Mouse (Mus musculus): ENCODE data around the gene Cacnb3. TPM values are rescaled to one million over a fixed set of nuclear protein-coding genes. Genes with fewer than 3 reads are reported as not detected.

Gene Cacnb3
- polyA plus RNA-seq, 1 experiment from 2014 or later, result 55.7 TPM

DNA sequence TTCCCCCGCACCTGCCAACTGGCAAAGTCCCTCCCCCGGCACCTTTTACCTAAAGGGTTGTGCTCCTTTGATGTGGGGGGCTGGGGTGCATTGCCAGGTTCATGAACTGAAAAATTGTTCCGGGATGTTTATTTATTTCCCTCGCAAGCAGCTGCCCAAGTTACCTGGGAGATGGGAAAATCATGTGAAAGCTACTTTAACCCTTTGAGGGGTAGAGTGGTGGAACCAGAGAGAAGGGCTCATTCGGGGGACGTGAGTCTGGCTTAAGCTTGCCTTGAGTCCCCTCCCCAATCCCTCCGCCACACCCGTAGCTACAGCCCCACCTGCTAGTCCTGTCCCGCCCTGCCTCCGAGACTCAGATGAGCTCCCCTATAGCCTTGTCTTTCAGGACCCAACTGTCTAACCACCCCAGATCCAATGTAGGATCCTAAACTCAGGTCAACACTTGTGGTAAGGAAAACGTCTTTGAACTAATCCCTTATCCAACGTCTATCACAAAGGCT, 20.5 kb upstream of the Cacnb3 start:
- ATAC-seq (ENCODE audit: insufficient number of reproducible peaks, insufficient read depth, low FRiP score, low TSS enrichment, low read depth), result no peak
- H3K9ac ChIP-seq, result peak overlapping the region; percentile 87
- peak overlapping the region; percentile 92 for H3K4me2 ChIP-seq
- peaks cover 36% of the 10 kb centered on the region for H3K4me1 ChIP-seq
- 3% methylated on average over 12 of the region's 12 CpGs for WGBS
- H3K27me3 ChIP-seq, result no peaks in the 10 kb centered on the region
- H3K9me3 ChIP-seq, result no peaks in the 10 kb centered on the region
- peak overlapping the region; percentile 81 for H3K4me3 ChIP-seq
- peaks cover 15% of the 10 kb centered on the region for H3K36me3 ChIP-seq
- peak overlapping the region; percentile 88 for H3K27ac ChIP-seq

DNA sequence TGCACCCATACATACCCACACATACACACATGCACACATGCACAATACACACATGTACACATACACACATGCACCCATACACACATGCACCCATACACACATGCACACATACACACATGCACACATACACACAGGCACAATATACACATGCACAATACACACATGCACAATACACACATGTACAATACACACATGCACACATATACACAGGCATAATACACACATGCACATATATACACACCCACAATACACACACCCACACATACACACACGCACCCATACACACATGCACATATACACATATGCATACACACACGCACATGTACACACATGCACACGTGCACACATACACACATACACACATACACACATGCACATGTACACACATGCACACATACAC, 18.4 kb upstream of the Cacnb3 start:
- Histone ChIP-seq H3K4me1 (peaks cover 38% of the 10 kb centered on the region), H3K4me3 (no peak overlapping the region), H3K9me3 (no peaks in the 10 kb centered on the region), H3K36me3 (no peaks in the 10 kb centered on the region), H3K9ac (no peak overlapping the region), H3K4me2 (no peak overlapping the region), H3K27me3 (peaks cover 7% of the 10 kb centered on the region; the same call in 1 of the 2 replicates), H3K27ac (no peak overlapping the region)
- WGBS, result 91% methylated on average over 3 of the region's 3 CpGs
- no peak for ATAC-seq (ENCODE audit: insufficient number of reproducible peaks, insufficient read depth, low FRiP score, low TSS enrichment, low read depth)

DNA sequence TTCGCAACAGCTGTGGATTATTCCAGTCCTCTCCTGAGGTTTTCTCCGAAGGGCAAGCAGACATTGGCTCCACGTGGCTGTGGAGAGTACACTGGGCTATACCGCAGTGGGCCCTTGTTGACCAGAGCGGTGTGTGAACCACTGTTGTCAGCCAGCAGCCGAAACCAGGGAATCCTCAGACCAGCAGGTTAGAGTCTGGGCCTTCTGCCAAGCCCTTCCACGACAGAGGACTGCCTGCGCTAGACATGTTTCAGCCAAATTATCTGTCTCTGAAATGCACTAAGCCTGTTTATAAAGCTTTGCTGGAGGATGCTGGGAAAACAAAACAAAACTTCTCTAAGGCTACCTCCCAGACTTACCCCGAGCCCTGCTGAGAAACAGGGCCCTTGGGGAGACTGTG, 16.1 kb upstream of the Cacnb3 start:
- 29% methylated on average over 9 of the region's 9 CpGs for WGBS
- Histone ChIP-seq H3K36me3 (no peaks in the 10 kb centered on the region), H3K27ac (peak overlapping the region; percentile 60; the same call in 1 of the 2 replicates), H3K4me3 (no peak overlapping the region), H3K27me3 (peaks cover 7% of the 10 kb centered on the region; the same call in 1 of the 2 replicates), H3K4me2 (no peak overlapping the region), H3K9ac (peak overlapping the region; percentile 32; the same call in 1 of the 2 replicates), H3K9me3 (no peaks in the 10 kb centered on the region), H3K4me1 (peaks cover 24% of the 10 kb centered on the region)
- ATAC-seq (ENCODE audit: insufficient number of reproducible peaks, insufficient read depth, low FRiP score, low TSS enrichment, low read depth), result no peak

DNA sequence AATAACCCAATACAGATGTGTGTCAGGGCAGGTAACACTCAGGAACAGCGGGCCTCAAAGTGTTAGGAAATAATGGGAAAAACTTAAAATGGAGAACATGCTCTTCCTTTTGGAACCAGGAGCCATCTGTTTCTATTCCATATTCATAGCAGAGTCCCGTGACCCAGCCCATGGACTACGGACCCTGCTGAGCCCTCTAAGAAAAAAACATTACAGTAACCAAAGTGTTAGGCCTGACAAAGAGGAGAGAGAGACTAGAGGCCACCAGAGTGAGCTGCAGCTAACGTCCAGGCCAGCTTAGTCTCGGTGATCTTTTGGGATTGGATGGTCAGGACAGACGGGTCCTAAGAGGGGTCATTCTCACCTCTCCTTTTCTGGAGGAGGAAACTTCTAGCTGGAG, 15.7 kb upstream of the Cacnb3 start:
- 36% methylated on average over 6 of the region's 6 CpGs for WGBS
- H3K4me3 ChIP-seq, result no peak overlapping the region
- no peaks in the 10 kb centered on the region for H3K36me3 ChIP-seq
- peaks cover 22% of the 10 kb centered on the region for H3K4me1 ChIP-seq
- H3K27me3 ChIP-seq, result peaks cover 7% of the 10 kb centered on the region; the same call in 1 of the 2 replicates
- H3K4me2 ChIP-seq, result no peak overlapping the region
- ATAC-seq (ENCODE audit: insufficient number of reproducible peaks, insufficient read depth, low FRiP score, low TSS enrichment, low read depth), result no peak
- H3K9ac ChIP-seq, result peak overlapping the region; percentile 32; the same call in 1 of the 2 replicates
- 0 out of 2 replicates have a peak overlapping the region, but pooled peaks have one; percentile 60 for H3K27ac ChIP-seq
- H3K9me3 ChIP-seq, result no peaks in the 10 kb centered on the region

DNA sequence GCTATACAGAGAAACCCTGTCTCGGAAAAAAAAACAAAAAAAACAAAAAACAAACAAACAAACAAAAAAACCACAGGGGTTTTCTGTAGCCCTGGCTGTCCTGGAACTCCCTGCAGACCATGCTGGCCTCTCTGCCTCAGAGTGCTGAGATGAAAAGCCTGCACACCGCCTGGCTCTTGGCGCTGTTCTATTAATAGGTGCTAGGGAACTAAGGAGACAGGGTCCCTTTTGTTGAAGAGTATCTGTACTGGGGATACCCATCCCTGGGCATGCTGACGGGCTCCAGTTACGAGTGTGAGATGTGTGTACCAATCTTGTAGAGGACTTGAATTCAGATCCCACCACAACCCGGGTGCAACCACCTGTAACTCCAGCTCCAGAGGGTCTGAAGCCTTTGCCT, 14.9 kb upstream of the Cacnb3 start:
- Histone ChIP-seq H3K9me3 (no peaks in the 10 kb centered on the region), H3K4me1 (peaks cover 18% of the 10 kb centered on the region), H3K27me3 (peaks cover 7% of the 10 kb centered on the region; the same call in 1 of the 2 replicates), H3K4me2 (no peak overlapping the region), H3K9ac (no peak overlapping the region), H3K27ac (no peak overlapping the region), H3K36me3 (no peaks in the 10 kb centered on the region), H3K4me3 (no peak overlapping the region)
- ATAC-seq (ENCODE audit: insufficient number of reproducible peaks, insufficient read depth, low FRiP score, low TSS enrichment, low read depth), result no peak
- 62% methylated on average over 6 of the region's 6 CpGs for WGBS

DNA sequence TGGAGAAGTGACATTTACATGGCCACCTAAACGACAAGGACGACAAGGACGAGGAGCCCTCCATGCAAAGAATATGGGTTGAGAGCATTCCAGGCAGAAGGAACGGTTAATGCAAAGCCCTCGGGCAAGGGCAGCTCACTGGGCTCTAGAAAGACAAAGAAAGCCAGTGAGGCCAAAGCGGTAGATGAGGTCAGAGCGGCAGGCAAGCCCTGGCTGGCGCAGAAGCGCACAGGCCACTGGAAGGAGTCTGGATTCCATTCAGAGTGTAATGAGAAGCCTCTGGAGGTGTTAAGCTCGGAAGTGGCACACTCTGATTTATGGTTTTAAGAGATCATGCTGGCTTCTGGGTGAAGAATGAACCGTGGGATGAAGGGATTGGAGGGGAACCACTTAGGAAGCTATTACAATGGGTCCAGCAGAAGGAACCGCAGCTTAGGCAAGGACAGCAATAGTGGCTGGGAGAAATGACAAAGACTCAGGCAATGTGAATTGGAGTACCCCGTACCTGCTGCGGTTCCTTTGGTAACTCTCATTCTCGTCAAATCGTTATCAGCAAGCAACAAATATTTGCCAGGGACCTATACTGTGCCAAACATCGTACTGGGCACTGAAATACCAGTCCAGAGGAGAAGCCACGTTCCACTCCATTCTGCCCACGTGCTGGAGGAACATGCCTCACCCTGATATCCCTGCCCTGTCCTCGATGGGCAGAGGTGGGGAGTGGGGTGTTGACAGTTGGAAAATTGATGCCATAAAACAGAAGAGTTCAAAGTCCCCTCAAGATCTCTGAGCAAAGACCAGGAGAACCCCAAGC, 14.1 kb upstream of the Cacnb3 start:
- Histone ChIP-seq H3K27me3 (peaks cover 7% of the 10 kb centered on the region; the same call in 1 of the 2 replicates), H3K4me2 (peak overlapping the region; percentile 46), H3K9me3 (no peaks in the 10 kb centered on the region), H3K9ac (0 out of 2 replicates have a peak overlapping the region, but pooled peaks have one; percentile 46), H3K36me3 (no peaks in the 10 kb centered on the region), H3K27ac (no peak overlapping the region), H3K4me3 (no peak overlapping the region; the same call in 1 of the 2 replicates), H3K4me1 (peaks cover 18% of the 10 kb centered on the region)
- 33% methylated on average over 20 of the region's 20 CpGs for WGBS
- no peak for ATAC-seq (ENCODE audit: insufficient number of reproducible peaks, insufficient read depth, low FRiP score, low TSS enrichment, low read depth)

DNA sequence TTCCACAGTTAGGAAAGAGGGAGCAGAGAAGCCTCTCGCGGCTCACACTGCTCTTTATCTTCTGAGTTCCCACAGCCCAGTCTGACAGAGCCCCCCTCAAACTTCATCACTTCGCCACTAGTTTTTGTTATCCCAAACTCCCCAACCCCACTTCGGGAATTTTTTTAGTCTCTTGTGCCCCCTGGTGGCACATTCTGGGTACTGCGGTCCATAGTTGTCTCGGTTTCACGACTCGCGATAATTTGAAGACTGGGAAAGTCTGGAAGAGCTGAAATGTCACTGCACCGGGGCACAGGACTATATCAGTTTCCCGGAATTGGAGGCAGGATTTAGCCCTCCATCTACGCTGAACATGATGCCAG, 13.5 kb upstream of the Cacnb3 start:
- H3K4me2 ChIP-seq, result peak overlapping the region; percentile 46
- 0 out of 2 replicates have a peak overlapping the region, but pooled peaks have one; percentile 46 for H3K9ac ChIP-seq
- no peak overlapping the region for H3K27ac ChIP-seq
- H3K4me1 ChIP-seq, result peaks cover 19% of the 10 kb centered on the region
- H3K27me3 ChIP-seq, result peaks cover 7% of the 10 kb centered on the region; the same call in 1 of the 2 replicates
- WGBS, result under 1% methylated on average over 12 of the region's 12 CpGs
- H3K36me3 ChIP-seq, result no peaks in the 10 kb centered on the region
- no peak overlapping the region; the same call in 1 of the 2 replicates for H3K4me3 ChIP-seq
- no peak for ATAC-seq (ENCODE audit: insufficient number of reproducible peaks, insufficient read depth, low FRiP score, low TSS enrichment, low read depth)
- H3K9me3 ChIP-seq, result no peaks in the 10 kb centered on the region

DNA sequence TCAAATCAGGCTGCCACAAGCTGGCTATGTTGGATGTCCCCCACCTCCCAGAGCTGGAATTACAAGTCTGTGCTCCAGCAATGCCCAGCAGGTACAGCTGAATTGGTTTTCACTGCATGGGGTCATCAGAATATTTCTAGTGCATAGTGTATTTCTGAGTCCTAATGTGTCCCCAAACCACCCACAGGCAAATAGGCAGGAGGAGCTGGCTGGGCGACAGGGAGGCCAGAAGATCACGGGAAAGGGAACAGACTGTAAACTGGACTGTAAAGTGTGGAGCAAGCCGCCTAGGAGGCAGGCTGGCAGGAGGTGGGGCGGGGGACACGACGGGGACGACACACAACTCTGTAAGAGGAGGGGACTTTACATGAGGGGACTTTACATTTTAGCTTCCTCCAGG, 8.4 kb upstream of the Cacnb3 start:
- Histone ChIP-seq H3K4me2 (peak overlapping the region; percentile 20; the same call in 1 of the 2 replicates), H3K36me3 (no peaks in the 10 kb centered on the region), H3K4me3 (no peak overlapping the region), H3K9ac (no peak overlapping the region), H3K4me1 (peaks cover 15% of the 10 kb centered on the region), H3K9me3 (no peaks in the 10 kb centered on the region), H3K27ac (no peak overlapping the region), H3K27me3 (no peaks in the 10 kb centered on the region)
- 9% methylated on average over 7 of the region's 7 CpGs for WGBS
- no peak for ATAC-seq (ENCODE audit: insufficient number of reproducible peaks, insufficient read depth, low FRiP score, low TSS enrichment, low read depth)

DNA sequence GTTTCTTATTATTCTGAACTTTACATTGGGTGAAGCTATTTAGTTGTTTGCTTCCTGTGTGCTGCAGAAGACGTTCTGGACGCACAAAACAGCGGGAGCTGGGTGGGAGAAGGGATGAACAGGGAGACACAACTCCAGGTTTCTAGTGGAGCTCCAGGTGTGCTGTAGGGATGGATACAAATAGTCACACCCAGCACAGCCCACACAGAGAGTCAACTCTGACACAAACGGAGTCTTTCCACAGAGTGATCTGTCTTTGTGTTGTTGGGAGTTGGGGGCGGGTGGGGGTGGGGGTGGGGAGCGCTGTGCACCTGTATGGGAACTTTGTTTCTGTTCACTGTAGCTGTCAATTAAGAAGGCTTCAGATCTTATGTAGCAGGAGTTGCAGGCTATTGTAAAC, 7.9 kb upstream of the Cacnb3 start:
- no peak overlapping the region for H3K27ac ChIP-seq
- H3K4me2 ChIP-seq, result no peak overlapping the region; the same call in 1 of the 2 replicates
- no peaks in the 10 kb centered on the region for H3K9me3 ChIP-seq
- H3K4me1 ChIP-seq, result peaks cover 15% of the 10 kb centered on the region
- WGBS, result 19% methylated on average over 6 of the region's 6 CpGs
- no peaks in the 10 kb centered on the region for H3K36me3 ChIP-seq
- no peaks in the 10 kb centered on the region for H3K27me3 ChIP-seq
- H3K4me3 ChIP-seq, result no peak overlapping the region
- ATAC-seq (ENCODE audit: insufficient number of reproducible peaks, insufficient read depth, low FRiP score, low TSS enrichment, low read depth), result no peak
- no peak overlapping the region for H3K9ac ChIP-seq

DNA sequence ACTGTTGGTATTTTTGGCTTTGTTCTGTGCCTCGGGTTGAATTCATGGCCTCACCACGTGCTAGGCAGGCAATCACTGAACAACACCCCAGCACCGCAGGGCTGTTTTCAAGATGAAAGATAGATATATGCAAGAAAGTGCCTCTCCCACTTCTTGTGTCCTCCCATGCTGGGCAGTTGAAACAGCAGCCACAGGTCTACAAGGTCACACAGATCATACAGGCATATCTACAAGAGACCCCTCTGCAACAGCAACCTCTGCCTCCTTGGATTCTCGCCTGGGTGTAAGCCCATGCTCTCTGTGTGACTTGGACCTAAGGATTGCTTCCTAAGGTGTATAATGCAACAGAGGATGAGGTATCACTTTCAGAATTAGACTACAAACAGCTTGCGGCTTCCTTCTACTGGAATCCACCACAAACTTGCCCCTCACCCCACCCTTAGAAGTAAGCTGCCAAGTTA, 7.2 kb upstream of the Cacnb3 start:
- H3K9ac ChIP-seq, result no peak overlapping the region
- 49% methylated on average over 5 of the region's 5 CpGs for WGBS
- no peak for ATAC-seq (ENCODE audit: insufficient number of reproducible peaks, insufficient read depth, low FRiP score, low TSS enrichment, low read depth)

DNA sequence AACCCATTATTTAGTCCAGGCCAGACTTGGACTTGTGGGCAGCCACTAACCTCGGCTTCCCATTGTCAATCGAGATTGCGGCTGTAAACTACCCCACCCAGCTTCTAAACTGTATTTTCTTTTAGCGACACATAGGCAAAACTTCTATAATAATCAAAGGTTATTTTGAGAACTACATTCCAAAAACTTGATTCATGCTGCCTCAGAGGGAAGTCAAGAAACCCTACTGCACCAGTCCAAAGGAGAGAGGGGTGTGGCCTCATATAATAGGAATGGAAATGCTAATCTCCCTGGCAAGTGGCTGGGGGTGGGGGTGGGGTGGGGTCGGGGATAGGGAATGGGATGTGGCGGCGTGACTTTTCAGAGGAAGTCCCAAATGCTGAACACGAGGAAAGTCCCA, 4.6 kb upstream of the Cacnb3 start:
- Histone ChIP-seq H3K4me2 (no peak overlapping the region), H3K27me3 (peaks cover 30% of the 10 kb centered on the region), H3K9me3 (no peaks in the 10 kb centered on the region), H3K36me3 (no peaks in the 10 kb centered on the region), H3K27ac (no peak overlapping the region), H3K4me3 (no peak overlapping the region), H3K9ac (no peak overlapping the region), H3K4me1 (peaks cover 38% of the 10 kb centered on the region)
- 18% methylated on average over 8 of the region's 8 CpGs for WGBS
- ATAC-seq (ENCODE audit: insufficient number of reproducible peaks, insufficient read depth, low FRiP score, low TSS enrichment, low read depth), result no peak

More for the DNA sequence above, 7.2 kb upstream of the Cacnb3 start:
- Histone ChIP-seq H3K27me3 (peaks cover 5% of the 10 kb centered on the region; the same call in 1 of the 2 replicates), H3K27ac (no peak overlapping the region), H3K36me3 (no peaks in the 10 kb centered on the region), H3K4me3 (no peak overlapping the region), H3K9me3 (no peaks in the 10 kb centered on the region), H3K4me1 (peaks cover 16% of the 10 kb centered on the region), H3K4me2 (no peak overlapping the region)

Measured in embryonic facial prominence, embryonic 13.5 days (tissue).